Mouse (Mus musculus): Measurements from ENCODE around the gene Nid1. TPM values are rescaled to one million over a fixed set of nuclear protein-coding genes. Genes with fewer than 3 reads are reported as not detected.

Nid1 gene
- polyA plus RNA-seq, 1 experiment from 2014 or later = 51.8 TPM

GRCm38 (mm10) chr13:13506556-13506955 lies 69.2 kb downstream of the Nid1 start:
- no peak overlapping the region for H3K9ac ChIP-seq
- H3K27ac ChIP-seq = no peak overlapping the region
- no peaks in the 10 kb centered on the region for H3K9me3 ChIP-seq (replicated peaks)
- no peak overlapping the region for H3K4me2 ChIP-seq (replicated peaks)
- no peaks in the 10 kb centered on the region for H3K4me1 ChIP-seq
- no peaks in the 10 kb centered on the region for H3K36me3 ChIP-seq
- WGBS = 92% methylated on average over 5 of the region's 5 CpGs
- ATAC-seq (ENCODE audit: low FRiP score) = no peak
- H3K4me3 ChIP-seq = no peak overlapping the region
- no peaks in the 10 kb centered on the region for H3K27me3 ChIP-seq

- no peak overlapping the region for H3K4me2 ChIP-seq (replicated peaks)
- no peaks in the 10 kb centered on the region for H3K36me3 ChIP-seq
- no peaks in the 10 kb centered on the region for H3K27me3 ChIP-seq
- H3K9me3 ChIP-seq (replicated peaks) = no peaks in the 10 kb centered on the region
- H3K4me1 ChIP-seq = no peaks in the 10 kb centered on the region
- 76% methylated on average over 4 of the region's 4 CpGs for WGBS
- ATAC-seq (ENCODE audit: low FRiP score) = no peak
- H3K27ac ChIP-seq = no peak overlapping the region
- no peak overlapping the region for H3K9ac ChIP-seq
- H3K4me3 ChIP-seq = no peak overlapping the region
Observed at GRCm38 (mm10) chr13:13514861-13515260, 77.5 kb downstream of the Nid1 start.

DNA sequence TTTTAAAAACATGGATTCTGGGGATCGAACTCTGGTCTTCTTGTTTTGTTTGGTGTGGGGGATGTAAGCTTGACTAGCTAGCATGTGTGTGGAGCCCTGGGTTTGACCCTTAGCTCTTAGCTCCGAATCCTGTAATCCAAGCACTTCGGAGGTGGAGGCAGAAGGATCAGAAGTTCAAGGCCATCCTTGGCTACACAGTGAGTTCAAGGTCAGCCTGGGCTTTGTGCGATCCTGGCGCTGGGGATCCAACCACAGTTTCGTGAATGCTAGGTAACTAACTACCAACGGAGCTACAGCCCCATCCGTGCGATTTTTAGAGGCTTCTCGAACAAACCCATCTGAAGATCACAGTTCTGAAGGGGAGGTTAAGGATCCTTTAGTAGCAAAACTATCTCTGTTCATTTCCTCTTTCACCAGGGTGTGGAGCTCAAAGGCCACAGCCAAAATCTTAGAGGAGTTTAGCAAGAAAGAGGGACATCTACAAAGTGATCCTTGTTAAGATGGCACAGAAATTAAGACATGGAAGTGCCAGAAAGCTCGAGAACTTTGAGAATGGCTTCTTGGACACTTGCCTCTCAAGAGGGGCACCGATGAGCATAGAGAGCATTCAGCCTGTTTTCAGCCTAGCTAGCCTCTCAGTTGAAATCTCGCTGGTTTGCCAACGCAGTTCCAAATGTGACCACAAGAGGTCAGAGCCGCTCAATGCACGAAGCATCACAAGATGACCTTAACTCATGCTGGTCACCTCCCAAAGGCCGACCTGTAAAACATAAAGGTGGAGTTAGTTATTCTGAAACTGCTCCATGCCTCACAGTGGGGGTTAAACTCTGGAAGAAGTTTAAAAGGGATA lies 79.2 kb downstream of the Nid1 start:
- ATAC-seq (ENCODE audit: low FRiP score) = peak; percentile 61; the same call in 1 of the 2 replicates
- 51% methylated on average over 17 of the region's 17 CpGs for WGBS

GRCm38 (mm10) chr13:13518114-13518513 lies 80.8 kb downstream of the Nid1 start:
- H3K4me1 ChIP-seq = no peaks in the 10 kb centered on the region
- no peak overlapping the region for H3K4me2 ChIP-seq (replicated peaks)
- no peaks in the 10 kb centered on the region for H3K27me3 ChIP-seq
- no peak overlapping the region for H3K9ac ChIP-seq
- H3K27ac ChIP-seq = no peak overlapping the region
- ATAC-seq (ENCODE audit: low FRiP score) = no peak
- H3K36me3 ChIP-seq = no peaks in the 10 kb centered on the region
- no peak overlapping the region for H3K4me3 ChIP-seq
- no peaks in the 10 kb centered on the region for H3K9me3 ChIP-seq (replicated peaks)
- WGBS = 86% methylated on average over 7 of the region's 7 CpGs

More for the DNA sequence above, 79.2 kb downstream of the Nid1 start:
- Histone ChIP-seq H3K4me2 (replicated peaks) (no peak overlapping the region), H3K9ac (no peak overlapping the region), H3K9me3 (replicated peaks) (no peaks in the 10 kb centered on the region), H3K4me1 (no peaks in the 10 kb centered on the region), H3K4me3 (no peak overlapping the region), H3K36me3 (no peaks in the 10 kb centered on the region), H3K27ac (no peak overlapping the region), H3K27me3 (no peaks in the 10 kb centered on the region)

GRCm38 (mm10) chr13:13520436-13520835 lies 83.1 kb downstream of the Nid1 start:
- H3K4me2 ChIP-seq (replicated peaks) = no peak overlapping the region
- ATAC-seq (ENCODE audit: low FRiP score) = no peak
- no peak overlapping the region for H3K4me3 ChIP-seq
- H3K36me3 ChIP-seq = no peaks in the 10 kb centered on the region
- no peaks in the 10 kb centered on the region for H3K27me3 ChIP-seq
- no peak overlapping the region for H3K27ac ChIP-seq
- no peaks in the 10 kb centered on the region for H3K4me1 ChIP-seq
- no peaks in the 10 kb centered on the region for H3K9me3 ChIP-seq (replicated peaks)
- no peak overlapping the region for H3K9ac ChIP-seq
- 89% methylated on average over 5 of the region's 5 CpGs for WGBS

- Histone ChIP-seq H3K27ac (no peak overlapping the region), H3K27me3 (no peaks in the 10 kb centered on the region), H3K4me1 (no peaks in the 10 kb centered on the region), H3K4me2 (replicated peaks) (no peak overlapping the region), H3K9me3 (replicated peaks) (no peaks in the 10 kb centered on the region), H3K4me3 (no peak overlapping the region), H3K36me3 (no peaks in the 10 kb centered on the region), H3K9ac (no peak overlapping the region)
- no peak for ATAC-seq (ENCODE audit: low FRiP score)
- WGBS = 84% methylated on average over 9 of the region's 9 CpGs
Observed at GRCm38 (mm10) chr13:13523625-13524584, 86.6 kb downstream of the Nid1 start.

GRCm38 (mm10) chr13:13525205-13525604 lies 87.9 kb downstream of the Nid1 start:
- ATAC-seq (ENCODE audit: low FRiP score) = no peak
- no peaks in the 10 kb centered on the region for H3K4me1 ChIP-seq
- H3K9me3 ChIP-seq (replicated peaks) = no peaks in the 10 kb centered on the region
- WGBS = 94% methylated on average over 2 of the region's 2 CpGs
- no peaks in the 10 kb centered on the region for H3K27me3 ChIP-seq
- H3K9ac ChIP-seq = no peak overlapping the region
- H3K4me3 ChIP-seq = no peak overlapping the region
- no peak overlapping the region for H3K27ac ChIP-seq
- no peak overlapping the region for H3K4me2 ChIP-seq (replicated peaks)
- no peaks in the 10 kb centered on the region for H3K36me3 ChIP-seq

DNA sequence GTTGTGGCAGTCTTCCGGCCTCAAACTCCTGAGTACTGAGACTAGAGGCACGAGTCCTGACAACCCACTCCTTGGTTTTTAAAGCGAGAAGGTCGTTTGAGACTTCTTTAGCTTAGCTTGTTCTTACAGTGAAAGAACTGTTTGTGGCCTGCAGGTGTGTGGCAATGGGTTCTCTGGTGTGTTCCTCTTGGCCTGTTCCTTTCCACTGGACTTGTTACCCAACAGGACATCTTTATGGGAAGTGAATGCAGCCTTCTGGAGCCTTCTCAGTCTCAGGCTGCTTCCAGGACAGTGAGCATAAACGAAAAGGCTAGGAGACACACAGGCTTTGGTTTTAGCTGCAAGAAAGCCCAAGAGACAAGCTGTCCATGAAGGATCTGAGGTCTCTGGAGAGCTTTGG lies 88.5 kb downstream of the Nid1 start:
- Histone ChIP-seq H3K4me3 (no peak overlapping the region), H3K27me3 (no peaks in the 10 kb centered on the region), H3K9me3 (replicated peaks) (no peaks in the 10 kb centered on the region), H3K27ac (no peak overlapping the region), H3K9ac (no peak overlapping the region), H3K4me2 (replicated peaks) (no peak overlapping the region), H3K4me1 (no peaks in the 10 kb centered on the region), H3K36me3 (no peaks in the 10 kb centered on the region)
- WGBS = 91% methylated on average over 5 of the region's 5 CpGs
- no peak for ATAC-seq (ENCODE audit: low FRiP score)

- H3K36me3 ChIP-seq = no peaks in the 10 kb centered on the region
- no peak overlapping the region for H3K9ac ChIP-seq
- no peaks in the 10 kb centered on the region for H3K9me3 ChIP-seq (replicated peaks)
- ATAC-seq (ENCODE audit: low FRiP score) = no peak
- H3K27ac ChIP-seq = no peak overlapping the region
- WGBS = 75% methylated on average over 11 of the region's 11 CpGs
- H3K27me3 ChIP-seq = no peaks in the 10 kb centered on the region
- H3K4me3 ChIP-seq = no peak overlapping the region
- no peaks in the 10 kb centered on the region for H3K4me1 ChIP-seq
- no peak overlapping the region for H3K4me2 ChIP-seq (replicated peaks)
Observed at GRCm38 (mm10) chr13:13529115-13529542, 91.8 kb downstream of the Nid1 start.

- H3K9ac ChIP-seq = no peak overlapping the region
- WGBS = 95% methylated on average over 4 of the region's 4 CpGs
- no peak overlapping the region for H3K27ac ChIP-seq
- no peaks in the 10 kb centered on the region for H3K9me3 ChIP-seq (replicated peaks)
- H3K4me1 ChIP-seq = no peaks in the 10 kb centered on the region
- no peaks in the 10 kb centered on the region for H3K36me3 ChIP-seq
- no peak overlapping the region for H3K4me2 ChIP-seq (replicated peaks)
- no peak overlapping the region for H3K4me3 ChIP-seq
- ATAC-seq (ENCODE audit: low FRiP score) = no peak
- H3K27me3 ChIP-seq = no peaks in the 10 kb centered on the region
Observed at GRCm38 (mm10) chr13:13530913-13531312, 93.6 kb downstream of the Nid1 start.

GRCm38 (mm10) chr13:13531923-13532322 lies 94.6 kb downstream of the Nid1 start:
- Histone ChIP-seq H3K4me2 (replicated peaks) (no peak overlapping the region), H3K9me3 (replicated peaks) (no peaks in the 10 kb centered on the region), H3K27ac (no peak overlapping the region), H3K27me3 (no peaks in the 10 kb centered on the region), H3K4me3 (no peak overlapping the region), H3K36me3 (no peaks in the 10 kb centered on the region), H3K4me1 (no peaks in the 10 kb centered on the region), H3K9ac (no peak overlapping the region)
- WGBS = 92% methylated on average over 7 of the region's 7 CpGs
- no peak for ATAC-seq (ENCODE audit: low FRiP score)

GRCm38 (mm10) chr13:13536555-13536954 lies 99.2 kb downstream of the Nid1 start:
- ATAC-seq (ENCODE audit: low FRiP score) = no peak

More at GRCm38 (mm10) chr13:13536555-13536954, 99.2 kb downstream of the Nid1 start:
- Histone ChIP-seq H3K4me2 (replicated peaks) (no peak overlapping the region), H3K36me3 (no peaks in the 10 kb centered on the region), H3K9me3 (replicated peaks) (no peaks in the 10 kb centered on the region), H3K27me3 (no peaks in the 10 kb centered on the region), H3K9ac (no peak overlapping the region), H3K4me1 (peaks cover 4% of the 10 kb centered on the region; the same call in 1 of the 2 replicates), H3K4me3 (no peak overlapping the region), H3K27ac (no peak overlapping the region)
- 80% methylated on average over 2 of the region's 2 CpGs for WGBS

Data from hindbrain, embryonic 12.5 days (tissue).